Mouse (Mus musculus): ENCODE data around the gene Nob1. TPM values are rescaled to one million over a fixed set of nuclear protein-coding genes. Genes with fewer than 3 reads are reported as not detected.
A peak's percentile ranks its signal among the peaks of the same experiment; 100 is the strongest.

Nob1 gene
- polyA plus RNA-seq, 1 experiment from 2014 or later = 72.7 TPM

- no peaks in the 10 kb centered on the region for H3K36me3 ChIP-seq (ENCODE audit: control insufficient read depth, insufficient read depth, low read length)
- 54% methylated on average over 5 of the region's 5 CpGs for WGBS
- H3K9me3 ChIP-seq (replicated peaks; ENCODE audit: control insufficient read depth, low read length) = no peaks in the 10 kb centered on the region
- H3K4me3 ChIP-seq (replicated peaks; ENCODE audit: low read length) = no peak overlapping the region
- no peak overlapping the region for H3K27ac ChIP-seq (ENCODE audit: low read length)
- H3K27me3 ChIP-seq (ENCODE audit: control insufficient read depth, insufficient read depth, low read length) = no peaks in the 10 kb centered on the region
- peaks cover 8% of the 10 kb centered on the region; the same call in 1 of the 2 replicates for H3K4me1 ChIP-seq (ENCODE audit: control insufficient read depth, insufficient read depth, low read length)
- no peak for ATAC-seq (ENCODE audit: insufficient read depth, low FRiP score)
- H3K9ac ChIP-seq (ENCODE audit: low read length) = no peak overlapping the region
- no peak overlapping the region for H3K4me2 ChIP-seq (ENCODE audit: low read depth, low read length)
Measured at GRCm38 (mm10) chr8:107386171-107386570, 38.7 kb downstream of the Nob1 start.

GRCm38 (mm10) chr8:107385063-107385462 lies 39.8 kb downstream of the Nob1 start:
- H3K4me3 ChIP-seq (replicated peaks; ENCODE audit: low read length) = no peak overlapping the region
- H3K27ac ChIP-seq (ENCODE audit: low read length) = no peak overlapping the region
- H3K4me2 ChIP-seq (ENCODE audit: low read depth, low read length) = no peak overlapping the region
- 76% methylated on average over 2 of the region's 2 CpGs for WGBS
- no peak for ATAC-seq (ENCODE audit: insufficient read depth, low FRiP score)
- no peaks in the 10 kb centered on the region for H3K27me3 ChIP-seq (ENCODE audit: control insufficient read depth, insufficient read depth, low read length)
- H3K9ac ChIP-seq (ENCODE audit: low read length) = no peak overlapping the region
- H3K36me3 ChIP-seq (ENCODE audit: control insufficient read depth, insufficient read depth, low read length) = no peaks in the 10 kb centered on the region
- peaks cover 6% of the 10 kb centered on the region; the same call in 1 of the 2 replicates for H3K4me1 ChIP-seq (ENCODE audit: control insufficient read depth, insufficient read depth, low read length)
- H3K9me3 ChIP-seq (replicated peaks; ENCODE audit: control insufficient read depth, low read length) = no peaks in the 10 kb centered on the region

- ATAC-seq (ENCODE audit: insufficient read depth, low FRiP score) = no peak
- H3K4me3 ChIP-seq (replicated peaks; ENCODE audit: low read length) = no peak overlapping the region
- H3K4me2 ChIP-seq (ENCODE audit: low read depth, low read length) = no peak overlapping the region
- 28% methylated on average over 5 of the region's 5 CpGs for WGBS
- no peak overlapping the region for H3K27ac ChIP-seq (ENCODE audit: low read length)
- no peak overlapping the region for H3K9ac ChIP-seq (ENCODE audit: low read length)
- peaks cover 2% of the 10 kb centered on the region; the same call in 1 of the 2 replicates for H3K4me1 ChIP-seq (ENCODE audit: control insufficient read depth, insufficient read depth, low read length)
- H3K9me3 ChIP-seq (replicated peaks; ENCODE audit: control insufficient read depth, low read length) = no peaks in the 10 kb centered on the region
- no peaks in the 10 kb centered on the region for H3K36me3 ChIP-seq (ENCODE audit: control insufficient read depth, insufficient read depth, low read length)
- H3K27me3 ChIP-seq (ENCODE audit: control insufficient read depth, insufficient read depth, low read length) = no peaks in the 10 kb centered on the region
Measured at GRCm38 (mm10) chr8:107384651-107385050, 40.2 kb downstream of the Nob1 start.

GRCm38 (mm10) chr8:107382898-107383297 lies 42.0 kb downstream of the Nob1 start:
- Histone ChIP-seq H3K36me3 (ENCODE audit: control insufficient read depth, insufficient read depth, low read length) (peaks cover 8% of the 10 kb centered on the region), H3K4me1 (ENCODE audit: control insufficient read depth, insufficient read depth, low read length) (no peaks in the 10 kb centered on the region), H3K27ac (ENCODE audit: low read length) (no peak overlapping the region), H3K9me3 (replicated peaks; ENCODE audit: control insufficient read depth, low read length) (no peaks in the 10 kb centered on the region), H3K27me3 (ENCODE audit: control insufficient read depth, insufficient read depth, low read length) (no peaks in the 10 kb centered on the region), H3K4me3 (replicated peaks; ENCODE audit: low read length) (no peak overlapping the region), H3K9ac (ENCODE audit: low read length) (no peak overlapping the region), H3K4me2 (ENCODE audit: low read depth, low read length) (no peak overlapping the region)
- 0 out of 2 replicates have a peak, but pooled peaks have one; percentile 50 for ATAC-seq (ENCODE audit: insufficient read depth, low FRiP score)
- WGBS = 63% methylated on average over 4 of the region's 4 CpGs

- WGBS = 89% methylated on average over 4 of the region's 4 CpGs
- H3K9ac ChIP-seq (ENCODE audit: low read length) = no peak overlapping the region
- H3K36me3 ChIP-seq (ENCODE audit: control insufficient read depth, insufficient read depth, low read length) = peaks cover 8% of the 10 kb centered on the region
- no peaks in the 10 kb centered on the region for H3K27me3 ChIP-seq (ENCODE audit: control insufficient read depth, insufficient read depth, low read length)
- ATAC-seq (ENCODE audit: insufficient read depth, low FRiP score) = no peak
- no peak overlapping the region for H3K27ac ChIP-seq (ENCODE audit: low read length)
- H3K4me1 ChIP-seq (ENCODE audit: control insufficient read depth, insufficient read depth, low read length) = no peaks in the 10 kb centered on the region
- no peak overlapping the region for H3K4me2 ChIP-seq (ENCODE audit: low read depth, low read length)
- no peaks in the 10 kb centered on the region for H3K9me3 ChIP-seq (replicated peaks; ENCODE audit: control insufficient read depth, low read length)
- H3K4me3 ChIP-seq (replicated peaks; ENCODE audit: low read length) = no peak overlapping the region
Measured at GRCm38 (mm10) chr8:107381666-107382065, 43.2 kb downstream of the Nob1 start.

- no peaks in the 10 kb centered on the region for H3K4me1 ChIP-seq (ENCODE audit: control insufficient read depth, insufficient read depth, low read length)
- peaks cover 8% of the 10 kb centered on the region for H3K36me3 ChIP-seq (ENCODE audit: control insufficient read depth, insufficient read depth, low read length)
- WGBS = 90% methylated on average over 8 of the region's 8 CpGs
- ATAC-seq (ENCODE audit: insufficient read depth, low FRiP score) = no peak
- no peaks in the 10 kb centered on the region for H3K27me3 ChIP-seq (ENCODE audit: control insufficient read depth, insufficient read depth, low read length)
- H3K9me3 ChIP-seq (replicated peaks; ENCODE audit: control insufficient read depth, low read length) = no peaks in the 10 kb centered on the region
- H3K4me3 ChIP-seq (replicated peaks; ENCODE audit: low read length) = no peak overlapping the region
- H3K4me2 ChIP-seq (ENCODE audit: low read depth, low read length) = no peak overlapping the region
- no peak overlapping the region for H3K27ac ChIP-seq (ENCODE audit: low read length)
- H3K9ac ChIP-seq (ENCODE audit: low read length) = no peak overlapping the region
Measured at GRCm38 (mm10) chr8:107380734-107381133, 44.1 kb downstream of the Nob1 start.

- H3K4me2 ChIP-seq (ENCODE audit: low read depth, low read length) = no peak overlapping the region
- H3K36me3 ChIP-seq (ENCODE audit: control insufficient read depth, insufficient read depth, low read length) = peaks cover 8% of the 10 kb centered on the region
- no peaks in the 10 kb centered on the region for H3K9me3 ChIP-seq (replicated peaks; ENCODE audit: control insufficient read depth, low read length)
- ATAC-seq (ENCODE audit: insufficient read depth, low FRiP score) = no peak
- H3K27ac ChIP-seq (ENCODE audit: low read length) = no peak overlapping the region
- no peak overlapping the region for H3K4me3 ChIP-seq (replicated peaks; ENCODE audit: low read length)
- WGBS = 90% methylated on average over 3 of the region's 3 CpGs
- H3K4me1 ChIP-seq (ENCODE audit: control insufficient read depth, insufficient read depth, low read length) = no peaks in the 10 kb centered on the region
- no peak overlapping the region for H3K9ac ChIP-seq (ENCODE audit: low read length)
- no peaks in the 10 kb centered on the region for H3K27me3 ChIP-seq (ENCODE audit: control insufficient read depth, insufficient read depth, low read length)
Measured at GRCm38 (mm10) chr8:107377346-107377745, 47.5 kb downstream of the Nob1 start.

GRCm38 (mm10) chr8:107370311-107370710 lies 54.5 kb downstream of the Nob1 start:
- Histone ChIP-seq H3K36me3 (ENCODE audit: control insufficient read depth, insufficient read depth, low read length) (peaks cover 22% of the 10 kb centered on the region), H3K9ac (ENCODE audit: low read length) (no peak overlapping the region)
- WGBS = 83% methylated on average over 4 of the region's 4 CpGs

More at GRCm38 (mm10) chr8:107370311-107370710, 54.5 kb downstream of the Nob1 start:
- Histone ChIP-seq H3K27ac (ENCODE audit: low read length) (no peak overlapping the region), H3K27me3 (ENCODE audit: control insufficient read depth, insufficient read depth, low read length) (no peaks in the 10 kb centered on the region), H3K9me3 (replicated peaks; ENCODE audit: control insufficient read depth, low read length) (no peaks in the 10 kb centered on the region), H3K4me1 (ENCODE audit: control insufficient read depth, insufficient read depth, low read length) (no peaks in the 10 kb centered on the region), H3K4me2 (ENCODE audit: low read depth, low read length) (no peak overlapping the region), H3K4me3 (replicated peaks; ENCODE audit: low read length) (no peak overlapping the region)
- no peak for ATAC-seq (ENCODE audit: insufficient read depth, low FRiP score)

Measured in stomach, embryonic 16.5 days (tissue).